Mouse (Mus musculus) MEL (cell line): ENCODE data around the gene Tpp1. TPM values are rescaled to one million over a fixed set of nuclear protein-coding genes. Genes with fewer than 3 reads are reported as not detected.

ENCODE experiments used
- DNase-seq: peaks from one replicate; pipeline ENCODE4 v3.0.0; 2011; ENCODE audit warnings: low read depth, low spot score
- H3K27ac ChIP-seq: 2 replicates; pipeline ENCODE4 v1.5.1; 2012; ENCODE audit warnings: low read depth, mild to moderate bottlenecking, control low read depth, low read length, moderate library complexity; ENCODE audit not compliant: control insufficient read depth
- H3K27me3 ChIP-seq, 2 experiments: fragments of 150-350 bp in 1 of 2; sonication (generic) in 1 of 2; 2 replicates each; pipeline ENCODE4 v1.6.1; 2012; ENCODE audit warnings: low read length in 2 of 2, mild to moderate bottlenecking in 2 of 2, improper control_type of control experiment in 1 of 2, moderate library complexity in 1 of 2; ENCODE audit not compliant: insufficient read depth in 2 of 2, control insufficient read depth in 1 of 2
- H3K36me3 ChIP-seq, 2 experiments: 2 replicates each; pipeline ENCODE4 v1.6.1; 2012 to 2014; ENCODE audit warnings: low read length in 2 of 2, improper control_type of control experiment in 1 of 2, inconsistent platforms in 1 of 2, mild to moderate bottlenecking in 1 of 2; ENCODE audit not compliant: insufficient read depth in 2 of 2, control insufficient read depth in 1 of 2
- H3K4me1 ChIP-seq, 2 experiments: fragments of 150-350 bp in 1 of 2; sonication (generic) in 1 of 2; 2 replicates each; pipeline ENCODE4 v1.6.1; 2012; ENCODE audit warnings: low read length in 2 of 2, improper control_type of control experiment in 1 of 2, mild to moderate bottlenecking in 1 of 2; ENCODE audit not compliant: insufficient read depth in 2 of 2, control insufficient read depth in 1 of 2
- H3K4me3 ChIP-seq, 2 experiments: fragments of 150-350 bp in 1 of 2; sonication (generic) in 1 of 2; 2 replicates each; pipeline ENCODE4 v1.5.1; 2012; ENCODE audit warnings: low read depth in 2 of 2, low read length in 2 of 2, mild to moderate bottlenecking in 2 of 2, moderate library complexity in 2 of 2, control low read depth in 1 of 2, improper control_type of control experiment in 1 of 2; ENCODE audit not compliant: control insufficient read depth in 1 of 2, insufficient read depth in 1 of 2
- H3K79me2 ChIP-seq: 2 replicates; pipeline ENCODE4 v1.6.1; 2012; ENCODE audit warnings: mild to moderate bottlenecking, low read length, moderate library complexity; ENCODE audit not compliant: control insufficient read depth, poor library complexity, insufficient read depth
- H3K9ac ChIP-seq: 2 replicates; pipeline ENCODE4 v1.6.1; 2012; ENCODE audit warnings: low read depth, mild to moderate bottlenecking, control low read depth, low read length, moderate library complexity; ENCODE audit not compliant: control insufficient read depth, poor library complexity, severe bottlenecking
- H3K9me3 ChIP-seq: fragments of 150-350 bp; sonication (generic); replicated peaks from 2 replicates; pipeline ENCODE4 v1.6.1; 2012; ENCODE audit warnings: mild to moderate bottlenecking, low read length, improper control_type of control experiment, moderate library complexity; ENCODE audit not compliant: insufficient read depth
- ELF1 ChIP-seq: IDR thresholded peaks from 2 replicates; pipeline ENCODE4 v1.6.1; 2014; ENCODE audit warnings: low read depth, mild to moderate bottlenecking, inconsistent platforms, low read length, improper control_type of control experiment, moderate library complexity
- ETS1 ChIP-seq: IDR thresholded peaks from 2 replicates; pipeline ENCODE4 v1.6.1; 2012; ENCODE audit warnings: low read depth, mild to moderate bottlenecking, inconsistent platforms, low read length, improper control_type of control experiment, moderate library complexity
- HCFC1 ChIP-seq: IDR thresholded peaks from 2 replicates; pipeline ENCODE4 v1.6.1; 2012; ENCODE audit warnings: low read depth, mild to moderate bottlenecking, inconsistent platforms, low read length, improper control_type of control experiment, moderate library complexity
- MAFK ChIP-seq: IDR thresholded peaks from 2 replicates; pipeline ENCODE4 v1.6.1; 2011; ENCODE audit warnings: low read depth, mild to moderate bottlenecking, low read length, improper control_type of control experiment, borderline replicate concordance
- MYB ChIP-seq: IDR thresholded peaks from 2 replicates; pipeline ENCODE4 v1.6.1; 2011; ENCODE audit warnings: mild to moderate bottlenecking, low read depth, low read length, improper control_type of control experiment
- RAD21 ChIP-seq: IDR thresholded peaks from 2 replicates; pipeline ENCODE4 v1.6.1; 2011; ENCODE audit warnings: mild to moderate bottlenecking, low read depth, low read length, improper control_type of control experiment
- SIN3A ChIP-seq: IDR thresholded peaks from 2 replicates; pipeline ENCODE4 v1.6.1; 2012; ENCODE audit warnings: low read length, improper control_type of control experiment, inconsistent platforms
- TCF12 ChIP-seq: IDR thresholded peaks from 2 replicates; pipeline ENCODE4 v1.6.1; 2014; ENCODE audit warnings: low read depth, mild to moderate bottlenecking, inconsistent platforms, low read length, improper control_type of control experiment, moderate library complexity
- ZMIZ1 ChIP-seq: IDR thresholded peaks from 2 replicates; pipeline ENCODE4 v1.6.1; 2012; ENCODE audit warnings: low read depth, mild to moderate bottlenecking, inconsistent platforms, low read length, improper control_type of control experiment, moderate library complexity
- ZNF384 ChIP-seq: IDR thresholded peaks from 2 replicates; pipeline ENCODE4 v1.6.1; 2012; ENCODE audit warnings: low read depth, mild to moderate bottlenecking, inconsistent platforms, low read length, improper control_type of control experiment
- polyA plus RNA-seq, 2 experiments: library from polyadenylated mRNA; stranded (reverse) in 1 of 2; unstranded in 1 of 2; fragments of >175 nt in 1 of 2; fragments of >200 nt in 1 of 2; gene quantifications; 2 replicates each; pipeline versions ENCODE4 v1.2.1 to v1.2.4; 2012; ENCODE audit warnings: low replicate concordance in 2 of 2, low read depth in 1 of 2; ENCODE audit not compliant: insufficient read length in 2 of 2, insufficient read depth in 1 of 2, missing spikeins in 1 of 2
- total RNA-seq: library from RNA; depleted of rRNA; stranded (reverse); fragments of 300-350 nt; gene quantifications from 2 replicates; pipeline ENCODE4 v1.2.3, GENCODE M21; 2012

Gene Tpp1
- total and polyA plus RNA-seq, 3 experiments = 17.5 to 45.4 TPM; not detected in 1

- H3K4me1 ChIP-seq = peaks cover 14 to 25% of the 10 kb centered on the region in 2 experiments
- H3K9me3 ChIP-seq = no peaks in the 10 kb centered on the region
- peak overlapping the region in 1 of 2 experiments; percentile 99; a peak in 1 of 4 replicates for H3K4me3 ChIP-seq
- H3K79me2 ChIP-seq = peaks cover 40% of the 10 kb centered on the region
- H3K36me3 ChIP-seq = peaks cover 4 to 23% of the 10 kb centered on the region in 2 experiments; a peak in 3 of 4 replicates
- H3K27ac ChIP-seq = peak overlapping the region; percentile 42
- no peaks in the 10 kb centered on the region for H3K27me3 ChIP-seq
- TF ChIP-seq ZMIZ1 = no peak
- TF ChIP-seq MAFK = no peak
- no peak for TF ChIP-seq TCF12
- no peak for TF ChIP-seq RAD21
- peak; percentile 16; the same call in 1 of the 2 replicates for TF ChIP-seq SIN3A
- 0 out of 2 replicates have a peak, but pooled peaks have one; percentile 4 for TF ChIP-seq HCFC1
- H3K9ac ChIP-seq = peak overlapping the region; percentile 2
- DNase-seq = peak; percentile 64
Observed at GRCm38 (mm10) chr7:105738286-105738685, 13.7 kb downstream of the Tpp1 start.

- DNase-seq = no peak
- Histone ChIP-seq H3K27me3 (no peaks in the 10 kb centered on the region), H3K9me3 (no peaks in the 10 kb centered on the region), H3K9ac (peak overlapping the region; percentile 91), H3K4me1 (peaks cover 14 to 21% of the 10 kb centered on the region in 2 experiments), H3K4me3 (peak overlapping the region; percentile 77 to 99), H3K27ac (peak overlapping the region; percentile 74), H3K36me3 (peaks cover 6 to 23% of the 10 kb centered on the region in 2 experiments), H3K79me2 (peaks cover 38% of the 10 kb centered on the region)
- TF ChIP-seq ELF1 (no peak), MYB (no peak)
Observed at GRCm38 (mm10) chr7:105737648-105738047, 14.4 kb downstream of the Tpp1 start.

DNA sequence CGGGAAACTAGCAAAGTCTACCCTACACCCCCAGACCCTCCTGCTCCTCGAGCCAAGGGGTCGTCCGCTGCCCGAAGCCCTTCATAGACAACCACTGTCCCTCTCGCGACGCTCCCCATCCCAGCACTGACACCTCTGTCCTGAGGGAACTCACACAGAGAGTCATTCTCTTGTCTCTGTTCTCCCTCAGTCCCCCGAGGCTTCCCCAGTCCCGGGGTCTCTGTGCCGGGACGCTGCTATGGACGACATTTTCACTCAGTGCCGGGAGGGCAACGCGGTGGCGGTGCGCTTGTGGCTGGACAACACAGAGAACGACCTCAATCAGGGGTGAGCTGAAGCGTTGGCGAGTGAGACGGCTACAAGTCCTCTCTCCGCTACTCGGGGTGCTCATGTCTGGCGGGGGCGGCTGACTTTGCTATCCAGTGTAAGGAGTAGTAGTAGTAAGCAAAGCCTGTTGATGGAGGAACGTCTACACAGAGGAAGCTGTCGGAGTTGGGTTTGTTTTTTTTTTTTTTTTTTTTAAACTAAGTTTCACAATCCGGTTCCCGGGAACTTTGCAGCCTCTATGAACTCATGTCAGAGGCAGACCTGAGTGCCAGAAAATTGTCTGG, 15.0 kb downstream of the Tpp1 start, which contains the start of gene Rrp8:
Gene Rrp8, minus strand, starts transcription at position 475 of the 611 bp plus-strand sequence.
- TF ChIP-seq SIN3A (peak; percentile 40), ZNF384 (peak; percentile 83), ETS1 (no peak; the same call in 1 of the 2 replicates)
- Histone ChIP-seq H3K27me3 (no peaks in the 10 kb centered on the region), H3K36me3 (peaks cover 12 to 23% of the 10 kb centered on the region in 2 experiments), H3K27ac (peak within 1 kb of the TSS; percentile 74), H3K4me3 (peak within 1 kb of the TSS; percentile 77 to 99), H3K4me1 (peaks cover 14 to 21% of the 10 kb centered on the region in 2 experiments), H3K9me3 (no peaks in the 10 kb centered on the region), H3K9ac (peak within 1 kb of the TSS; percentile 96), H3K79me2 (peaks cover 37% of the 10 kb centered on the region)
- DNase-seq = peak; percentile 71
